Mouse (Mus musculus): ENCODE data around the gene Gm8797. TPM values are rescaled to one million over a fixed set of nuclear protein-coding genes. Genes with fewer than 3 reads are reported as not detected.

Gm8797 gene
- polyA plus RNA-seq (2017; shearing (Covaris generic)): 10 to 100 TPM; 21.4 to 28.0 TPM

GRCm38 (mm10) chr3:5750506-5750905 is at the start of gene Gm8797:
Gene Gm8797 (plus strand): TSS chr3:5750806.

Measured in inflammation-experienced regulatory T-cells (primary cell).